Mouse (Mus musculus) sigmoid colon, adult 10 weeks (tissue): ENCODE measurements around the gene Cenpa. TPM values are rescaled to one million over a fixed set of nuclear protein-coding genes. Genes with fewer than 3 reads are reported as not detected.

Experiments used
- polyA plus RNA-seq: library from polyadenylated mRNA; stranded (reverse); fragments of 350-450 nt; fragmentation: Illumina TruSeq; extraction: RNeasy Lipid Tissue Mini Kit (QIAGEN cat#74804); gene quantifications from one replicate; pipeline ENCODE4 v1.2.3, GENCODE M21; 2014; ENCODE audit warnings: low read depth, low replicate concordance

Cenpa gene
- polyA plus RNA-seq, result 15.7 TPM

DNA sequence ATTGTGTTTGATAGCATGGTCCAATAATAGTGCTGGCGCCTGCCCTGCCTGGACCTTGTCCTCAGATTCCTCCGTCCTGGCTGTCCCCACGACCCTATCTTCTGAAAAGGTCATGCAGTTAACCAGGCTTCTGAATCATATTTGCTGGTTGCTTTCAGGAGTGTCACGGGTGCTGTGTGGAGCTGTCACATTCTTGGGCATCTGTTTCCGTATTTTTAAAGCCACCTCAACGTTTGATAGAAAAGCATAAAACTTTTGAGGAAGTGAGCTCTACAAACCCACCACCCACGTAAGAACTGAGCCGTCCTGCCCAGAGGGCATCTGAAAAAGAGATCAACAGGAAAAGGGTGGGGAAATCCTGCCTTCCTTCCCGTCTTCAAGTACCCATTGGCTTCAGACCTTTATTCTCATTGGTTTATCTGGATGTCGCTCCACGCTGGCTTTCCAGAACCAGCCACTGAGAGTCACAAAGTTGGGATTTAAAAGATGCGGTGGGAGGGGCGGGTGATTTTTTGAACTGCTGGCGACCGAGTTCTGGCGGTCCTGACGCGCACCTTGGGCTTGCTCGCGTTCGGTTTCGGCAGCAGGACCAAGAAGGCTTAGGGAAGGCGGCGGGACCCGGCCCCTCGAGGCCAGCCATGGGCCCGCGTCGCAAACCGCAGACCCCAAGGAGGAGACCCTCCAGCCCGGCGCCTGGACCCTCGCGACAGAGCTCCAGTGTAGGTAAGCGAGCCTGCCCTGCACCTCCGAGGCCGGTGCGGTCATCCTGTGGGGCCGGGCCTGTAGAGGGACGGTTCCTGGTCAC lies at the start of gene Cenpa:
Gene Cenpa, plus strand, starts transcription at position 387 of the 805 bp plus-strand sequence.

DNA sequence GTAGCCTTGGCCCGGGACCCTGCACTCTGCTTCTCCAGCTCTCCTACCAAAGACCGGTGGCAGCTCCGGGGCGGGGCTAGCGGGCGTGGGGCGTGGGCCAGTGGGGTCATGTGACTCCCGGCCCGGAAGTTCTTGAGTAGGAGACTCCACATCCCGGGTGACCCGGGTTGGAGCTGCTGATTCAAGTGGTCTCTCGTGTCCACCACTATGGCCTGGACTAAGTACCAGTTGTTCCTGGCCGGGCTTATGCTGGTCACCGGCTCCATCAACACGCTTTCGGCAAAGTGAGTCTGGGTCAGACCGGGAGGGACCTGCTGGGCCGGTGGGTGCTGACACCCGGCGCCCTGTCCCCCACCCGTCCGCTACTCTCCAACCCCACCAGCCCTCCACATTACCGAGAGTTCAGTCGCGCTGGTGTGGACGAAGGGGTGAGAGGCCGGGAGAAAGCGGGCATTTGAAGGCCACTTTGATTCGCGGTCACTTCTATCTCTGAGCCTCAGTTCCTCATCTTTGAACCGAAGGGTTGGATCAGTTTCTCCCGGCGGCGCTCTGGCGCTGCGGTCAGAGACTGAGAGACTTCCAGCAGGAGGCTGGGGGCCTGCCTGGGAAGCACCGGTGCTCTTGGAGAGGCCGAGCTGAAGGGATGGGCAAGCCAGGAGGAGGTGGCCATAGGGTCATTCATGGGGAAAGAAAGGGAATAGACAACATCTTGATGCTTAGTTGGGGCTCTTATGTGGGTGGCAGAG lies 18.6 kb upstream of the Cenpa start, which contains the start of gene Slc35f6:
Gene Slc35f6, plus strand, starts transcription at position 119 of the 746 bp plus-strand sequence.

DNA sequence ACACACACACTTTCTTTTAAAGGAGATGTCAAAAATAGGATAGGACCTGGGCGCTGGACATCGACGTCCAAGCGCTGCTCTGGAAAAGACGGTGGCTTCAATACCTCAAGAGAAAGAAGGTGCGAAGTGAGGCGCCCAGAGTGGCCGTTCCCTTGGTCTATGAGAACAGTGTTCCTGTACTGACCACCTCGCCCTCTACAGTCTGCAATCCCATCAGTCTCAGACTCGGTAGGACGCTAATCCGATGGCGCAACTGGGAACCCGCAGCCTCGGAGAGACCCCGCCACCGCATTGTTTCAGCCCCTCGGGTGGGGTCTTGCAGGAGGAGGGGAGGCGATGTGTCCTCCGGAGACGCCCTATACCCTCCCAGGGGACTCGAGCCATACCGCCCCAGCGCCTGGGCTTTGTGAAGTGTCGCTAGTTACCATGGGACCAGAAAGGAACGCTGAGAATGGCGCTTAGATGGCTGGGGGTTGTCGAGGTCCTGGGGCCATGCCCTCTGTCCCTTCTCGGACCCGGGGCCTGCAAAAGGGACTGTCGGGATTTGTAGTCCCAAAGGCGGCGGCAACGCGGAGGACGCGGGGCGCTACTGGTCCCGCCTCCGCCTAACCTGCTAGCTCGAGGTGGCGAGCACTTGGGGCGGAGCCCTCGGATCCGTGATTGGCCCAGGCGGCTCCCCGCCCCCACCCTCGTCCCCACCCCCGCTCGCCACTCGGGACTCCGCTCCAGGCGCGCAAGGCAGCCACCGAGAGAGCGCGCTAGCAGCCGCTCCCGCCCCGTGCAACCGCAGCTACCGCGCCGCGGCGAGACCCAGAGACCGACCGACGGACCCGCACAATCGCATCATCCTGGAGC lies 44.8 kb downstream of the Cenpa start, which contains the start of gene Dpysl5:
Gene Dpysl5, plus strand, starts transcription at position 418 of the 855 bp plus-strand sequence.

Other genes with a start within 250 kb of the Cenpa start
- gene Otof, start 204.8 kb upstream of the Cenpa start, polyA plus RNA-seq, result not detected
- gene 1700001C02Rik, start 200.7 kb upstream of the Cenpa start, polyA plus RNA-seq, result not detected
- not detected for gene Cib4, start 120.9 kb upstream of the Cenpa start, polyA plus RNA-seq
- gene Kcnk3, start 78.6 kb upstream of the Cenpa start, polyA plus RNA-seq, result 0.76 TPM
- 11.1 TPM for gene Slc35f6, start 18.8 kb upstream of the Cenpa start, polyA plus RNA-seq
- 0.35 TPM for gene Dpysl5, start 44.8 kb downstream of the Cenpa start, polyA plus RNA-seq
- 9.7 TPM for gene Mapre3, start 147.9 kb downstream of the Cenpa start, polyA plus RNA-seq
- gene Tmem214, start 201.2 kb downstream of the Cenpa start, polyA plus RNA-seq, result 16.6 TPM
- 4.6 TPM for gene Agbl5, start 221.9 kb downstream of the Cenpa start, polyA plus RNA-seq
- gene Ost4, start 241.0 kb downstream of the Cenpa start, polyA plus RNA-seq, result 244 TPM
- gene Emilin1, start 246.6 kb downstream of the Cenpa start, polyA plus RNA-seq, result 0.22 TPM